Mouse (Mus musculus): ENCODE measurements around the gene Nfya.

GRCm38 (mm10) chr17:48347287-48347686, 62.4 kb downstream of the Nfya start:
- no peak for TF ChIP-seq POLR2A (IDR thresholded peaks at IDR 0.05; ENCODE audit: insufficient read depth, low read depth, low read length)
- TF ChIP-seq CTCF (IDR thresholded peaks at IDR 0.05; ENCODE audit: insufficient read depth, low read depth, low read length): no peak

All from olfactory bulb, adult 2 months (tissue).